Mouse (Mus musculus): ENCODE results near the gene AC131692.1.
A peak's percentile ranks its signal among the peaks of the same experiment; 100 is the strongest.
"Not testable (repeated sequence)": the region's sequence is repeated elsewhere in the genome, so short reads cannot be mapped to it uniquely, and the experiment has no call there.

Gene AC131692.1

DNA sequence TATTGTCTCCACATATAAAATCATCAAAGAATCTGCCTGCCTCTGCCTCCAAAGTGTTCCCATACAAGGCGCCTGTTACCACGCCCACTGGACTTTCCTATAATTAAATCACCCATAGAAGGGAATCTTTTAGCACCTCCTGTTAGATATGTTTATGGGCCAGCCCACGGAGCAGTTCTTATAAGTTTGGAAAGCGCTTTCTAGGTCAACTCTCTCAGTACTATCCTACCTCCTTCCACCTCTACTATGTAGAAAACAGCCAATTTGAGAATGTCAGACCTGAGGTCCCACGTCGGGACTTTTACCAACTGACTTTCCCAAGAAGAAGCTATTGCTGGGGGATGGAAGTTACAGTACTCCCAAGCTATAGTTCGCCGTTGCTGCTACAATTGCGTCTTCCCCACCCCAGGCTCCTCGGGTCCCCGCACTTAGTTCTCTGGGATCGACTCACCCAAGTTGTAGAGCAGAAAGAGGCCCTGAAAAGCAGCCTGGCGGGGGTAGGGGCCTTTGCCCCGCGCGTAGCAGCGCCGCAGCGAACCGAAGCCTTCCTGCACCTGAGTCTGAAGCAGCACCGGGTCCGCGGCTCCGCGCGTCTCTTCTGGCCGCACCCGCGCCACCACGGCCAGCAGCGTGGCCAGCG, 23.2 kb downstream of the AC131692.1 start:
- peak in 1 of 2 experiments; percentile 17 for DNase-seq (ENCODE audit: low spot score in 2 of 2)

DNA sequence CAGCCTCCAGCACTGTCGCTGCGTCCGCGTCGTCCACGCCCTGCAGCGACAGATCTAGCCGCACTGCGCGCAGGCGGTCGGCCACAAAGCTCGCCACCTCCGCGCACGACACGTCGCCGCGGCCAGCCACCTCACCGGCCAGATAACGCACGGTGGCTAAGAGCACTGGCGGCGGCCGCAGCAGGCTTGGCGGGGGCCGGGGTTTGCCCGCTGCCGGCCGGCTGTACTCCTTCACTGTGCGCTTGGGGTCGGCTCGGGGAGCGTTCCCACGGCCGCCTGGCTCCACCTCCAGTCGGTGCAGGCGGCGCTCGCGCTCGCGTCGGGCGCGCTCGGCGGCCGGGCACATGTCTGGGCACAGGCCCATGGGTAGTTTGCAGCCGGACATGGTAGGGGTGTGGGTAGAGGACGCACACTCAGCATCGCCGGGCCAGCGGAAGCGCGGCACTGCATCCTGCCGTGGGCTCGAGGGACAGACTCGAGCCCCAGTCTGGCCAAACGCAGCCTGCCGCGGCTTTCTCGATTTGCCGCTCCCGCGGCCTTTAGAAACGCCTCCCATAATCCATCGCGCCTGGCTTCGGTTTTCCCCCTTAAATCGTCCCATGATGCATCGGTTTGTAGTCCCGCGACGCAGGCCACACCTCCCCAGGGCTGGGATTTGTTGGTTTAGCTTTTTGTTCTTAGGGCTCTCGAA, 23.9 kb downstream of the AC131692.1 start, which contains the start of gene Sac3d1:
Sac3d1 (minus strand) TSS at position 665 of the 691 bp plus-strand sequence.
- DNase-seq (ENCODE audit: low spot score in 2 of 2): peak; percentile 86 to 93

DNA sequence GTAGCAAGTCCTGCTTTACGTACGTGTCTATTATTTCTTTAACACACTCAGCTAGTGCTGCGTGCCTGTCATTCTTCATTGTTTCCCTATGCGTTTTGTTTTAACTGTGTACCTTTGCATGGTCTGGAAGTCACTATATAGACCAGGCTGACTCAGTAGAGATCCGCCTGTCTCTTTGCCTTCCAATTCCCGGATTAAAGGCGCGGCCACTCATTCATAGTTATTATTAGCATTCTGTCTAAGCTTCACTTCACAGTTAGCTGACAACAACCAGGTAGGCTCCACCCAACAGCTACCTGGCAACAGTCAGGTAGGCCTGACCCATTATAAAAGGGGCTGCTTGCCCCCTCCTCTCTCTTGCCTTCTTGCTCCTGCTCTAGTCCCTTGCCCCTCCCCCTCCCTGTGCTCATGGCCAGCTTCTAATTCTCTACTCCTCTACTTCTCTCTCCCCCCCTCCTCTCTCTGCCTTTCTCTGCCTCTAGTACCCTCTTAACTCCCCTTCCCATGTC, 24.5 kb downstream of the AC131692.1 start:
- no peak for DNase-seq (ENCODE audit: low spot score in 2 of 2)

DNA sequence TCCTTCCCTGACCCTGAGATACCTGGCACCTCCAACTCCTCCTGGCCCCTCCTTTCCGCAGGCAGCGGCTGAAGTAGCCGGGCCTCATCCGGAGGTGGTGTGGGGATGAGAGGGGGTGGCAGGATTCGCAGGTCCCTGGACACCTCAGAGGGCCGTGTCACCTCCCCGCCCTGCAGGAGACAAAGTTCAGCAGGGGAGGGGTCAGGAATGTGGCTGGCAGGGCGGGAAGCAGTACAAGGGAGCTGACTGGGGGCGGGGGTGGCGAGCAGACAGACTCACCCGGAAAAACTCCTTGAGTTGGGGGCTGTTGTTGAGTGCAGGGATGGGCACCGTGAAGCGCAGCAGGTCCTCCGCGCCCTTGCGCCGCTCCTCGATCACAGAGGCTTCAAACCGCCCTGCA, 27.5 kb downstream of the AC131692.1 start:
- DNase-seq (ENCODE audit: low spot score in 2 of 2): no peak

DNA sequence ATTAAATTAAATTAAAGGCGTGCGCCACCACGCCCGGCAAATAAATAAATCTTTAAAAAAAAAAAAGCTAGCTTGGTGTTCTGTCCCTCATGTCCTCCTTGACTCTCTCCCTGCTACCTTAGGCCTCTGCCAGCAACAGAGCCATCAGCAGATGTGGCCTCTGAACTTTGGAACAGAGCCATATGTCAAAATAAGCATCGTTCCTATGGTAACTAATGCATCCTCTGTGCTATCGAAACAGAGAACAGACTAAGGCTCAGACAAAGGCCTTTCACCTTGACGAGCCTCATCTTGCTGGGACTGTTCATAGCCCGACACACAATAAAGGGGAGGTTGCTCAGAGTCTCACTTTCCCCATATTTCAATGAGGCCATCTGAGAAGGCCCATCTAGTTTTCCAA, 29.1 kb downstream of the AC131692.1 start:
- no peak for DNase-seq (ENCODE audit: low spot score in 2 of 2)

DNA sequence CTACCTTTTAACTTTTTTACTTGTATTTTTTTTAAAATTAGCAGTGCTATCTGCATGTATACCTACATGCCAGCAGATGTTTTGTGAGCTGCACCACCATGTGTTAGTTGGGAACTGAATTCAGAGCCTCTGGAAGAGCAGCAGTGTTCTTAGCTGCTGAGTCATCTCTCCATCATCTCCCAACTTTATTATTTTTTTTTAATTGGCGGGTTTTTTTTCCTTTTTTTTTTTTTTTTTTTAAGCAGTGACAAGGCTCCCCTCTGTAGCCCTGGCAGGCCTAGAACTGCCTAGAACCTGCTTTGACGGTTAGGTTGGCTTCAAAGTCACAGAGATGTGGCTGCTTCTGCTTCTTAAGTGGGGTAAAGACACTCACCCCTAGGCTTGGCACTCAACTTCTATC, 30.7 kb downstream of the AC131692.1 start:
- DNase-seq (ENCODE audit: low spot score in 2 of 2): no peak

DNA sequence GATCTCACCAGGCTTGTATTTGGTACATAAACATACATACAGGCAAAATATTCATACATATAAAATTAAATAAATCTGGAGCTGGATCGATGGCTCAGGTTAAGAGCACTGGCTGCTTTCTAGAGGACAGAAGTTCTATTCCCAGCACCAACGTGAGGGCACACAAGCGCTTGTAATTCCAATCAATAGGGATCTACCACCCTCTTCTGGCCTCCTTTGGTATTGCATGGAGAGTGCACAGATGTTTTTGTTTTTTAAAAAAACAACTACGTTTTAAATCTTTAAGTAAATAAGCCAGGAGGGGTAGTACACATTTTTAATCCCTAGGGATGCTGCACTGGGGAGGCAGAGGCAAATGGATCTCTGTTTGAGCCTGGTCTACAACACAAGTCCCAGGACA, 32.1 kb downstream of the AC131692.1 start:
- peak; percentile 77 to 83 for DNase-seq (ENCODE audit: low spot score in 2 of 2)

DNA sequence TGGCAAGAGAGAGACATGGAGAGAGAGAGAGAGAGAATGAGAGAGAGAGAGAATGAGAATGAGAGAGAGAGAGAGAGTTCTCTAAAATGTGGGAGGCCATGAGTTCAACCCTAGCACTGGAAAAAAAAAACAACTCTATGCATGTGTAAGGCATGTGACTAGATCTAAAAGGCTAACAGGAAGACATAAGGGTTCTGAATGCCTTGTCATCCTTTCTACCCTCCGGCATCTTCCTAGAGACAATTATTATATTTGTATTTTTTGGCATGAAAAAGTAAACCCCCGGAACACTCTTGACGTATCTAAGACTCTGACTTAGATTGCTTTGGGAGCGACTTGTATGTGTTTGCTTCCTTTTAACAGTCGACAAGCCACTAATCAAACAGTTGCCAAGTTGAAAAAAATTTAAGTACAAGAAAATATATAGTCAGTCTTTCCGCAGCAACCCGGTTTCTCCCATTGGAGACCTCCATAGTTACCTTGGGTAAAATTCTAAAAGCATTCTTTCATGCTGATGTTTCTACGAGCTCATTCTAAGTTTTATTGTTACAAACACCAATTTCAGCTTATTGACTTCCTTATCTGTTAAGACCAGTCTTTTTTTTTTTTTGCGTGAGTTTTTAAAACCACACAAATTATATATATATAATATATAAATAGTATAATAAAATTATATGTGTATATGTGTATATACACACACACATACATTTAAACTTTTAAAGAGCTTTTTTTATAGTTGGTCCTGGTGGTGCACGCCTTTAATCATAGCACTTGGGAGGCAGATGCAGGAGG, 32.8 kb downstream of the AC131692.1 start:
- DNase-seq (ENCODE audit: low spot score in 2 of 2): no peak

DNA sequence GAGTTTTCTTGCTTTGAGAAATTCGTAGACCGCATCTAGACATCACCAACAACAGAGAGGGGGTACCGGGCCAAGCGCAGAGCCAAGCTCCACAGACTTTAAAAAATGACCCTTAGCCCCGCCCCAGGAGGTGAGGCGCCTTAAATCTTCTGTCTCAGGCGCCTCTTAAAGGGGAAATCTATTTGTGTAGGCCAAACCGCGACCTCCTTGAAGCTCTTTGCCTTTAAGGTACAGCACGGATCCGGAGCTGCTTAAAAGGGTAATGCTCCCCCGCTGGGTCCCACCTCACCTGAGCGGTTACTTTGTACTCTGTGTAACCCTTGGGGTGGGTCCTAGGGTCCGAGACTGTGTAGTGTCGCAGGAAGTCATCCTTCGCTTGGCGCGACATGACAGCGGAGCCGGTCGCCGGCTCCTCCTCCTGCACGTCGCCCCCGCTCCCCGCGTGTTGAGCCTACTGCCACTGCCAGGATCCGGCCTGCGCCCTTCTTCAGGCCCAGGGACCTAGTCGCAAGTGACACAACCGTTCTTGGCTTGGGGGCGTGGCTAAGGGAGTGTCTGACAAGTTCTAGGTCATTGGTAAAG, 33.6 kb downstream of the AC131692.1 start, which contains the start of gene Snx15:
Snx15 (minus strand) TSS at position 545 of the 582 bp plus-strand sequence.
- peak; percentile 95 to 98 for DNase-seq (ENCODE audit: low spot score in 2 of 2)

DNA sequence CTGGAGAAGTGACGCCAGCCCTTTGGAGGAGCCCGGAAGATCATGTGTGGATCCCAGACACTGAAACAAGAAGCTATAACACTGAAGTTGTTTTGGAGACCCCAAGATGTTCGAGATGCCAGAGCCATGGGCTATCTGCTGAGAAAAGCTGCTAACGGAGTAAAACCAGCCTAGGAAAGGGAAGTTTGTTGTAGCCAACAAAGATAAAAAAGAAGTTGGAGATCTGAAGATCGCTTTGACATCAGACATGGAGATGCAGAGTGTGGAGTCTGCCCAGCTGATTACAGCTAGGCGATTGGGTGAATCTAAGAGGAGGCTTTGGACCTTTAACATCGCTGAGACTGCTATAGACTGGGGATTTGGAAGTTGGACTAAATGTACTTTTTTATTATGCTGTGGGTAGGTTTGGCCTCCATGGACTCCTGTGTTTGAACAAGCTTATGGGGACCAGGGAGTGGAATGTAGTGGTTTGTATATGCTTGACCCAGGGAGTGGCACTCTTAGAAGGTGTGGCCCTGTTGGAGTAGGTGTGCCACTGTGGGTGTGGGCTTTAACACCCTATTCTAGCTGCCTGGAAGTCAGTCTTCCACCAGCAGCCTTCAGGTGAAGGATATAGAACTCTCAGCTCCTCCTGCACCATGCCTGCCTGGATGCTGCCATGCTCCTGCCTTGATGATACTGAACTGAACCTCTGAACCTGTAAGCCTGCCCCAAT, 36.4 kb downstream of the AC131692.1 start:
- DNase-seq (ENCODE audit: low spot score in 2 of 2): peak in 1 of 2 experiments; percentile 22

DNA sequence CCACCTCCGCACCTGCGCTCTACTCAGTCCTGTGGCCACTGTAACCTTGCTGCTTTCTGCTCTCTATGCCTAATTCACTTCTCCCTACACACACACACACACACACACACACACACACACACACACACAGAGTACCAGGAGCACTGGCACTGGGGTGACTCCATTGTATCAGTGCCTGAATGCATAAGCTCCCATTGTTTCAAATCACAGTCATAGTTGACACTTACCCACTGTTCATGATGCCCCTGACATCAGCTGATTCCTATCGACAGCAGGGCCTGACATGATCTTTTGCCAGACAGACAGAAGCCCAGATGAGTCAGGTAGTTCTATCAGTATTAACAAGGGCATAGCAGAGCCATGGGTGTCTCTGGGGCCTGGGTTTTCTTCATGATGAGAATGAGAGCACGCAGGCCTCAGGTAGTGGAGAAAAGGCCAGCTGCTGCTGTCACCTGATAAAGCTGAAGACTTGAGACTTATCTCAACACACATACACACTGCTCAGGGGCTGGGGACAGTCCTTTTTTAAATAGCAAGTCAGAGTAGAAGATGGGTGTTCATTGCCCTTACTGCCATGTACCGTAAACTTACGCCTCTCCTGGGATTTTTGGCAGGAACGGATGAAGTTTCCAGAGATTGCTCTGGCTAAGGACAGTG, 38.1 kb downstream of the AC131692.1 start:
- DNase-seq (ENCODE audit: low spot score in 2 of 2): peak; percentile 32 to 56

DNA sequence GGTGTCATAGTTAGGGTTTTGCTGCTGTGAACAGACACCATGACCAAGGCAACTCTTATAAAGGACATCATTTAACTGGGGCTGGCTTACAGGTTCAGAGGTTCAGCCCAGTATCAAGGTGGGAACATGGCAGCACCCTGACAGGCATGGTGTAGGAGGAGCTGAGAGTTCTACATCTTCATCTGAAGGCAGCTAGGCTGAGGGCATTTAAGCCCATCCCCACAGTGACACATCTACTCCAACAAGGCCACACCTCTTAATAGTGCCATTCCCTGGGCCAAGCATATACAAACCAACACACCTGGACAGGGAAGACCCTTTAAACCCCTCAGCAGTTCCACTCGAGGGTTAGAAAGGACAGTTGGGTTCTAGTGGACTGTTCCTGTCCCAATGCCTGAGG, 39.0 kb downstream of the AC131692.1 start:
- not testable (repeated sequence) for DNase-seq (ENCODE audit: low spot score in 2 of 2)

DNA sequence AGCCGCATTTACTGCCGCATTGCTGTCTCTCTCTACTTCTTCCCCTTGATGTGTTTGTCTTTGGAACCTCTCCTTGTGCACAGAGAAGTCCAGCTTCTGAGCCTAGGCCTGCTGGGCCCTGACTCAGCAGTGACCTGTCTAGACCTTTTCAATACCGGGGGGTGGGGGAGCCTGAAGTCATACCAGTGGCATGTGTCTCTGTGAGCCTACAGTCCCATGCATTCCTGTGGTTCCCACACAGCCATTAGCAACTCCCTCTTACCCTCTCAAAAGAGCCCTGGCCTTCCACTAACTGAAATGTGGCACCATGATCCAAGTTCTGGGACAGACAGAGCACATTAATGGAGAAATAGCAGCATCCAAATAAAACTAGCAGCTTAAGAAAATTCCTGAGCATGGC, 42.2 kb downstream of the AC131692.1 start:
- no peak for DNase-seq (ENCODE audit: low spot score in 2 of 2)

DNA sequence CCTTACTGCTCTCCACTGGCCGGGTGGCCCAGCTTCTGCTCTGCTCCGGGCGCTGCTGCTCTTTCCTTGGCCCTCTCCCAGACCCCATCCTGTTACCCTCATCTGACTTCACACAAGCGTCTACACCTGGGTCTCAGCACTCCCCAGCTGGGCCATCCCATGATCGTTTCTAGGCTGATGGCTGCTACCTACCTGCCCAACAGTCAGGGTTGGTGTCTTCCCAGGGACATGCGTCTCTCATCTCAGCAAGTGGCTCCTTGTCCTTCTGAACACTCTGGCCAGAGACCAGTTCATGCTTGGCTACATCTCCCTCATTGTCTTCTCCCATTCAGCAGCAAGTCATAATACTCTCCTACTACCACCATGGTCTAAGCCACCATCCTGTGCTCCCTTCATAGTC, 45.5 kb downstream of the AC131692.1 start:
- DNase-seq (ENCODE audit: low spot score in 2 of 2): peak in 1 of 2 experiments; percentile 15

DNA sequence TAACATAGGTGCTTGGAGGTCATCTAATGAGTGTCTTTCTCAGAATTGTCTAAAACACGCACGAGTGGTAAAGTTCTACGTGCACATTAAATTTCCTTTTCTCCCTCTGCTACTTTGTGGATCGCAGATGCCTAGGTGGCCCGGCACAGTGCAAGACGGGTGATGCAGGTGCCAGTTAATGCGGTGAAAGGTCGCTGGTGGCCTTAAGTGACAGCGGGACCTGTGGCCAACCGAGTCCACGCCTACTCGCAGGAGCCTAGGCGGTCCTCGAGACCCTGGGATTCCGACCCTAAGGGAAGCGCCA, 46.1 kb downstream of the AC131692.1 start:
- no peak for DNase-seq (ENCODE audit: low spot score in 2 of 2)

DNA sequence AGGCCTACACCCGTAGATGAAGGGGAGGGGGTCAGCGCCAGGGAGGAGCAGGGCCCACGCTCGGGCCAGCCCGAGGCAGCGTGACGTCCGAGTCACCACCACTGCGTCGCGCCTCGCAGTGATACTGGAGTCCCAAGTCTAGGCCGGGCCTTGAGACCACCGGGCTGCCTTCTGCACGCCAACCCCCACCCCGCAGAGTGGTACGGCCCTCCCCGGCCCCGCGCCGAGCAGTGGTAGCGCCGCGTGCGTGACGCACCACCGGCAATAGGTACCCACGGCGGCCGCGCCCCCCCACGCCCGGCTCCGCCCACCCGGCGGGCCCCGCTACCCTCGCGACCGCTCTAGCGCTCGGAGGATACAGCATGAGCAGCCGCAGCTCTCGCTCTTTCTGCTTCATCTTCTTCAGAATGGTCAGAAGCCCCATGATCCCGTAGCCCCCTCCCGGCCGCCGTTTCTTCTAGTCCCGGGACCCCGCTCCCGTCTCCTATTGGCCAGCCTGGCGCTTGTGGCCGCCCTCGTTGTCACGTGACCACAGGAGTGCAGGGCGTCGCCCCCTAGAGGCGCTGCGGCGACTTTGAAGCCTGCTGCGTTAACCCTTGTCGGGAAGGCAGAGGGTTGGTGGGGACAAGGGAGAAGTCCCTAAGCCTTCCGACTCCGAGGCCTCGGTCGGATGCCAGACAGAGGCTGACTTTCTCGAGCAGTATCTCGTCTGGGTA, 46.6 kb downstream of the AC131692.1 start, which contains the start of gene Batf2:
Batf2 (plus strand) TSS at position 306 of the 716 bp plus-strand sequence.
- DNase-seq (ENCODE audit: low spot score in 2 of 2): peak; percentile 93 to 97

DNA sequence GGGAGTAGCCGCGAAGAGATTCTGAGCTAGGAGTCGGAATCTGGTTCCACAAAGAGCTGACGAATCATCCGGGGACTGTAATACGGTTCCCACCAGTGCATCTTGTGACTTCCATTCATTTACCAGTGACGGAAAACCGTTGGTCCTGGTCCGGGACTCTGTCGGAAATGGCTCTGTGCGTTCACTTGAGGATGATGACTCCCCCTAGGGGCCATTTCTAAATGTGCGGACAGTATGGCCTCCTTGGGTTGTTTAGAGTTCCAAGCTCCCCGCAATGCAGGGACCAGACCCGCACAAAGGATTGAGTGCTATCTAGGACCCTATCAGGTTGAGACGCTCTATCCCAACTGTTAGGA, 47.2 kb downstream of the AC131692.1 start, which contains the start of gene Arl2:
Arl2 (minus strand) TSS at position 155 of the 356 bp plus-strand sequence.
- DNase-seq (ENCODE audit: low spot score in 2 of 2): peak; percentile 72 to 86

DNA sequence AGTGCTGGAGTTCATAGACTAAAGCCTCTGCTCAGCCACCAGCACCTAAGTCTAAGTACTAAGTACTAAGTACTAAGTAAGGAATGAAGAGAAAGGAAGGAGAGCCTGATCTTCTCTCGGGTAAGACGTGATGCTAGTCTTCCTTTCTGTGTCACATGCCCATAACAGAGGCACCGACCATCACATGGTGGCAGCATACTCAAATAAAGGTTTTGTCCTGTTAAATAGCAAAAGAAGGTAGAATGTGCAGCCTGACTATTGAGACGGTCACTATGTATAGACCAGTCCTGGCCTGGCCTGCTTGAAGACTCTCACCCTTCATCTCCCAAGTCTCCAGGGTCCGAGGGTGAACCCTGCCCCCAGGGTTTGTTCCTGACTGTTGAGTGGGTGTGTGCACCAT, 50.6 kb downstream of the AC131692.1 start:
- no peak for DNase-seq (ENCODE audit: low spot score in 2 of 2)

All from spleen, postnatal 10 days (tissue).